Mouse (Mus musculus) cerebellum, adult 11 months (tissue): ENCODE results near the gene Prorsd1.

Experiments
- DNase-seq: peaks from one replicate; pipeline ENCODE4 v3.0.0; 2022

Prorsd1 gene

DNA sequence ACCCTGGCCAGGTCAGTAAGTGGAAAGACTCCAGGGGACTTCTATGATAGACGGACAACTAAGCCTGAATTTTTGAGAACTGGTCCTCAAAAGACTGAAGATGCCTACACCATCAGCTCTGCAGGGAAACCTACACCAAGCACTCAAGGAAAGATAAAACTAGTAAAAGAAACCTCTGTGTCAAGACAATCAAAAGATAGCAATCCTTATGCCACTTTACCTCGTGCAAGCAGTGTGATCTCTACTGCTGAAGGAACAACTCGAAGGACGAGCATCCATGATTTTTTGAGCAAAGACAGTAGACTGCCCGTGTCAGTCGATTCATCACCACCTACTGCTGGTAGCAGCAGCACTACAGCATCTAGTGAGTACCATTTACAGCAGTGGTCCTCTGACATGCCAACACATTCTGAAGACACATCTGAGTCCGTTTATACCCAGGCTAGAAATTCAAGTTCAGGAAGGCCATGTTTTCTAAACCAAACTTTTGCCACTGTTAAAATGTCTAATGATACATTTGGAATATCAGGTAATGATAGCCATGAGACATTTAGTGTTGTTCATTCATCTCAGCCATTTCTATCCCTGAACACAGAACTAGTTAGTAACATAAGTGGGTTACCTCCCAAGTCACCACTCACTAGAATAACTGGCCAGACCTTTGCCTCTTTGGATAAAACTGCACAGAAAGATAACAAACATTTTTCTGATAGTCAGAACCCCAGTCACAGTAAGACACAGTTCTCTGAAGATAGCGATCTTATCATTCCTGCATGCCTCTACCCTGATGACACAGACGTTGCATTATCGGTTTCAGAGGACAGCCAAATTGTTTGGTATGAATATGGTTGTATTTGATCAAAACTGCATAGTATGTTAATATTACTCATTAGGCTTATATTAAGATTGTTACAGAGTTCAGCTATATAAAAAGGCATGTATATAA is 10.6 kb downstream of the Prorsd1 start:
- no peak for DNase-seq

DNA sequence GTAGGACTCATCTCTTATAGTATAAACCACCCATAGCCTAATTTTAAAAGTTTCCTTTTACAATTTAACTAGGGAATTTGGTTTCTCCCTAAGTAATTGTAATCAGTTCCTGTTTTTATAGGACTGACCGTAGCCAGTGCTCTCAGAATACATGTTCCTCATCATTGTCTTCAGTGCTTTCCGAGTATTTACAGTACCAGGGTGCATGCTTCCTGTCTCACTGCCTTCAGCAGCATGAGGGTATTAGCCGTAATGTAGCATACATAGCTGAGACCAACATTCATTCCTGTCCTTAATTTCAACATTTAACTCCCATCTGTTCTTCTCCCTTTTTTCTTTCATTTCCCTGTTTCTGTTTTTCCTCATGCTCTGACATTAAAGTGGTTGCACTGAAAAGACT is 17.9 kb downstream of the Prorsd1 start:
- DNase-seq: no peak

DNA sequence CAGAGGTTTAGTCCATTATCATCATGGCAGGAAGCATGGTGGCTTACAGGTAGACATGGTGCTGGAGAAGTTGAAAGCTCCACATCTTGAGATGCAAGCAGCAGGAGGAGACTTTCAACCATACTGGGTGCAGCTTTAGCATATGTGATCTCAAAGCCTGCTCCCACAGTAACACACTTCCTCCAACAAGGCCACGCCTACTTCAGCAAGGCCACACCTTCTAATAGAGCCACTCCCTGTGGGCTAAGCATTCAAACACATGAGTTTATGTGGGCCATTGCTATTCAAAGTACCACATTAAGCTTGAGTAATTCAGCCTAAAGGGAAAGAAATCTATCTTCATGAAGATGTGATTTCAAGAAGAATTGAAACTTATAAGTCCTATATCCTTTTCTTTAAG is 21.7 kb downstream of the Prorsd1 start:
- no peak for DNase-seq

DNA sequence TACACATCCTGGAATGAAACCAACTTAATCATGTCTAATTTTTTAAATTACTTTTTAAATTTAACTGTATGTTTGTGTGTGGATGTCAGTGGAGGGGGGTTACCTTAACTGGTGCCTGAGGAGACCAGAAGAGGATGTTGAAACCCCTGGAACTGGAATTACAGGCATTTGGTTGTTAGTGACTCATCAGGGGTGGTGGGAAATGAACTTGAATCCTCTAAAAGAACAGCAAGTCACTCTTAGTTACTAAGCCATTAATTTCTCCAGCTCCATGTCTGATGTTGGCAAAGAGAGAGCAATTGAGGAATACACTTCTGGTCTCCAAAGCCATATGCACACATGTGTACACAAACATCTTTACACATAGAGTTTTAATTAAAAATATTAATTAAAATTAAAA is 40.2 kb downstream of the Prorsd1 start:
- no peak for DNase-seq
